Mouse (Mus musculus): ENCODE measurements around the gene Gm21497. TPM values are rescaled to one million over a fixed set of nuclear protein-coding genes. Genes with fewer than 3 reads are reported as not detected.
"Not testable (repeated sequence)": the region's sequence is repeated elsewhere in the genome, so short reads cannot be mapped to it uniquely, and the experiment has no call there.

Gene Gm21497
- not detected in 2 replicates for polyA plus RNA-seq (2012; rRNA removed)
- not detected in 2 replicates for polyA plus RNA-seq (2014; fragmentation: Nextera tagmentation; extraction: Ambion mirVana)

DNA sequence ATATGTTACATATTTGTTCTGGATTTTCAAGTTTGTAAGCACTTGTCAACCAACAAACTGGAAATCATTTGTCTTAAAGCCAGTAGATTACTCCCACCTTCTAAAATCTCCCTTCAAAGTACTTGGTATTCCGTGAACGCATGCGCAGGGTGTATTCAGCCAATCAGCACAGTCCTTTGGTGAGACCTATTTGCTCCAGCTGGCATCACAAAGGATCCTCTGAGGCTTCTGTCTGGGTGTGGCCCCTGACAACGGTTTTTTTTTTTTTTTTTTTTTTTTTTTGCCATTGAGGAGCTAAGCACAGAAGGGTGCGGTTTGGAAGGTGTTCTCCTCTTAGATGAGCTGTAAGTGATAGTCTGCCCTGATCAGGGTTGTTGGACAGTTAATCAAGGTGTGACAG is at the start of gene Gm21497:
Gene Gm21497 (plus strand): TSS at position 301 of the 400 bp plus-strand sequence.
- H3K4me1 ChIP-seq (ENCODE audit: control insufficient read depth, insufficient read depth, low read length); H3K36me3 ChIP-seq (ENCODE audit: control insufficient read depth, insufficient read depth, low read length); ATAC-seq (ENCODE audit: low FRiP score, low read depth); H3K27ac ChIP-seq (replicated peaks; ENCODE audit: low read depth, low read length); H3K9ac ChIP-seq (ENCODE audit: low read depth, low read length, severe bottlenecking); DNase-seq (ENCODE audit: low spot score); H3K9me3 ChIP-seq (ENCODE audit: control insufficient read depth, low read length); H3K4me3 ChIP-seq (replicated peaks; ENCODE audit: low read length); H3K4me2 ChIP-seq (replicated peaks; ENCODE audit: low read depth, low read length, severe bottlenecking); H3K27me3 ChIP-seq (ENCODE audit: control insufficient read depth, insufficient read depth, low read length): not testable (repeated sequence)
- WGBS, result no CpG with 5 or more reads among the region's 5 CpGs

Measured in limb, embryonic 14.5 days (tissue).